Mouse (Mus musculus) lung, postnatal 10 days (tissue): ENCODE data around the gene Gale.

ENCODE experiments used
- DNase-seq: peaks from one replicate; pipeline ENCODE4 v3.0.0; 2021

Gene Gale

GRCm38 (mm10) chr4:135945706-135946105, 17.8 kb upstream of the Gale start:
- no peak for DNase-seq

DNA sequence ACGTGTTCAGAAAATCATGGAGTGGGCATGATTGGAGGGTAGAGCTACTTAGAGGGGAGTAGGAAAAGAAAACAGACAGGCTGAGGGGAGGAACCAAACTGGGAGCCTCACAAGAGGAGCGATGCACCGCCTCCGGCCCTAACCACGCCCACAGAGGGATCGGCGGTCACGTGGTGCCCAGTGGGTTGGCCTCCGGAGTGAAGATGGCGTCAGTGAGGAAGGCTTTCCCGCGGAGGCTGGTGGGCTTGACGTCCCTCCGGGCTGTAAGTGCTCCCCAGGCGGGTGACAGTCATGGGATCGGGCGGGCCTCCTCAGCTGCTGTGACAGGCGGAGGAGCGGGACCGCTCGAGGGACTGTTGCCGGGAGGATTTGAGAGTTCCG, 17.3 kb upstream of the Gale start, which contains the start of gene Hmgcl:
TSS of gene Hmgcl (plus strand) at position 171 of the 381 bp plus-strand sequence.
- DNase-seq: peak; percentile 99

DNA sequence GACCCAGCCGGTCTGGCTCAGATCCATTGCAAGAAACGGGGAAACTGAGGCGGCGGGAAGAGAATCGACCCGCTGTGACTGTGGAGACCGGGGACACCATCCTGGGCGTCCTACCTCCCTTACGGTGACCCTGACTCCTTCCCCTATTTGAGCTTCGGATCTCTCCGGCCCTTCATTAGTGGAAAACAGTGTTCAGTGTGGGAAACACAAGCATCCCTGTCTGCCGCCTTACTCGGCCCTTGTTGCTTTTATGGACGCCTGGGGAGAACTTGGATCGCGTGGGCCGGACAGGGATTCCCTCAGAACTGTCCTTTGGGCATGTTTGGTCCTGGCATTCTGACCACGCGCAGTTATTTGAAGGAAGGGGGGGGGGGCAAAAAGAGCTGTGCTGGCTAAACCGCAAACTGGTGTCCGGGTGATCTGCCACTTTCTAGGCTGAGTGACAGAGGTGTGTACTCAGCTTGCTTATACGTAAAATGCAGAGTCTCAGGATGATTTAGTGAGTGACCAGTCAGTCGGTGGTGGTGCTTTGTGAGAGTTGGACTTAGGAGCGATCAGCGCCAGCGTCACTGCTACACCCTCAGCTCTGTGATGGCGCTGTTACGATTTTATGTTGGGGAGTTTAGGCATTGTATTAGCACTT, 16.7 kb upstream of the Gale start:
- DNase-seq: no peak

DNA sequence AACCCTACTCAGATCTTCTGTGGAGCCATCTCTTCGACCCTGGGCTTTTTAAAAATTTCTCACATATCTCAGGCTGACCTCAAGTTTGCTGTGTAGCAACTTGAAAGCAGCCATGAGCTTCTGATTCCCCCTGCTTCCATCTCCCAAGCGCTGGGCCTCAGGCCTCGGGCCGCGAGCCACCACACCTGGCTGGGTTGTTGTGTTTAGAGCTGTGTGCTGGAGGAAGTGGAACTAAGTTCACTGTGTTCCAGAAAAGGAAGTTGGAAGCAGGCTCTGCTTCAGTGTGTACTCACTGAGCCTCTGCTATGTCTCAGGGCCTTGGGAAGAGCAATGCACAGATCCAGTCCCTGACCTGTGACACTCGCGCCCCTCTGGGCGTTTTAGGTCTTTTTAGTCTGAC, 15.4 kb upstream of the Gale start:
- no peak for DNase-seq

DNA sequence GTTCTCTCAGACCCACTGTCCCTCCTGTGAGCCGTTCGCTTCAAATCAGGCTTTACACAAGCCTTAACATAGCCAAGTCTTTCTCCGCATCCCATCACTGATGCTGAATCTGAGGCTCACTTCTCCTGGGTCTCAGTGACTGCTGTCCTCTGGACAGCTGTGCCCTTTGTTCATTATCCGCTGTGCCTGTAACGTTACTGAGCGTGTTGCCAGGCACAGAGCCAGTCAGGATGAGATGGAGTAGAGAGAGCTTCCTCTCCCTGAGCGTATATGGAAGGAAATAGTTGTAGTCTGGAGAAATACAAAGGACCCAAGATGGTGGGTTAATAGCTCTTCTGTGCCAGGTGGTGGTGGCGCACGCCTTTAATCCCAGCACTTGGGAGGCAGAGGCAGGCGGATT, 14.1 kb upstream of the Gale start:
- DNase-seq: peak; percentile 60

GRCm38 (mm10) chr4:135949911-135950310, 13.6 kb upstream of the Gale start:
- DNase-seq: no peak

- no peak for DNase-seq
Measured at GRCm38 (mm10) chr4:135950365-135950764, 13.2 kb upstream of the Gale start.

DNA sequence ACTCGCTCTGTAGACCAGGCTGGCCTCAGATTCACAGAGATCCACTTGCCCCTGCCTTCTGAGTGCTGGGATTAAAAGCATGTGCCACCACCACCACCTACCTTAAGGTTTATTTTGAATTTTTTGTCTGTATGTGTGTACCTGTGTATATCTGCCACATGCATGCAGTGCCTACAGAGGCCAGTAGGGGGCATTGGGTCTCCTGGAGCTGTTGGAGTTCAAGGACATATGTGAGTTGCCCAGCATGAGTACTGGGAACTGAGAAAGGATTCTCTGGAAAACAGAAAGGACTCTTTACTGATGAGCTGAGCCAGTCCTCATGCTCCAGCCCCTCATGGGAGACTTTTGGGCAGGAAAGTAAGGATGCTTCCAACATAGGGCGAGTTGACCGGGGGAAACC, 12.0 kb upstream of the Gale start:
- DNase-seq: no peak

DNA sequence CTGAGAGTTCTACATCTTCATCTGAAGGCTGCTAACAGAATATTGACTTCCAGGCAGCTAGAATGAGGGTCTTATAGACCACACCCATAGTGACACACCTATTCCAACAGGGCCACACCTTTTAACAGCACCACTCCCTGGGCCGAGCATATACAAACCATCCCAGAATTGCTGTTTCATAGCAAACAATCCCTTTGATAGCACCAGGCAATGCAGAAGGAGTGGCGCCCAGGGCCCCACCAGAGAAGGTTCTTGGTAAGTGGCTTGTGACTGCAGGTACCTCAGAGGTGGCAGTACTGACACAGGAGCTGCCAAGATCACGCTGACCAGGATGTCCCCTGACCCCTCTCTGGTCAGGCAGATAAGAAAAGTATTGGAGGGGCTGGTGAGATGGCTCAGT, 10.3 kb upstream of the Gale start:
- no peak for DNase-seq

DNA sequence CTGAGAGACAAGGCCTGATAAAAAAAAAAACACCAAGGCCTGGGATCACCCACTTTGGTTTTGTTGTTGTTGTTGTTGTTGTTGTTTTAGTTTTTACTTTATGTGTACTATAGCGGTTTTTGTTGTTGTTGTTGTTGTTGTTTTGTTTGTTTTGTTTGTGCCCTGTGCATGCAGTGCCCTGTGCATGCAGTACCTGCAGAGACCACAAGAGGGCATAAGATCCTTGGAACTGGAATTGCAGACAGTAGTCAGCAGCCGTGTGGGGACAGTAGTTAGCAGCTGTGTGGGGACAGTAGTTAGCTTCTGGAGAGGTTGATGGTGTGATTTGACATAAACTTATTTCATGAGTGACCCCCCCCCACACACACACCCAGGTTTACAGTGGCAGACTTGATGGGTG, 9.3 kb upstream of the Gale start:
- DNase-seq: peak; percentile 85

GRCm38 (mm10) chr4:135955886-135956285, 7.6 kb upstream of the Gale start:
- no peak for DNase-seq

GRCm38 (mm10) chr4:135958354-135958753, 5.2 kb upstream of the Gale start:
- DNase-seq: no peak

DNA sequence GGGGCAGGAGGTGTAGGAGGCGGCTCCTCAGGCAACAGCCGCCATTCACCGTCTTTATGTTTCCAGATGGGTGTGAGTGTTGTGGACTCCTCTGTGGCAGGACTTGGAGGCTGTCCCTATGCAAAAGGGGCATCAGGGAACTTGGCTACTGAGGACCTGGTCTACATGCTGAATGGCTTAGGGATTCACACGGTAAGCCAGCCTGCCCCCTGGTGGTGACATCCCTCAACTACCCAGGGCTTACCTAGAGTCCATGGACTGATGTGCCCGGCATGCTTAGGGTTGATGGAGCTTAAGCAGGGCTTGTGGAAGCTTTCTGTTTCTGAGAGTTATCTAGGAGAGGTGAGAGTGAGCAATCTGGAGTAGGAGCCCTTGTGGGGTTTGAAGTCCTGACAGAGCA, 2.8 kb upstream of the Gale start:
- peak; percentile 88 for DNase-seq

- DNase-seq: no peak
Measured at GRCm38 (mm10) chr4:135961709-135962108, 1.8 kb upstream of the Gale start.

DNA sequence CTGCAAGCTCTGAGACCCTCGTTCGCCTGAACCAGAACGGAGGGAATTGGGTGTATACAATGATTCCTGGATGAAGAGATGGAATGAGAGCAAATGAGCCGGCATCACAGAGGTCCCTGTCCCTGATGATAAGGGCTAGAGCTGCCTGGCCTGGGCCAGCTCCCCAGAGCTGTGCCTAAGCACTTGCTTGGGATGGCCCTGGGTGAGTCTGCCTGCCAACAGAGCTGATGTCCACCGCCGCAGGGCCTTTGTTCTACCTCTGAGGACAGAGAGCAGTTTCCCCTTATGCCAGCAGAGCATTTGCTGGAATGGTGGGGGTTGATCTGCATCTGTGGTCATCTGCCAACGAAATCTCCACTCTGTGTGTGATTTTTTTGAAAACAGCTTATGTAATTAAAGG, 1.3 kb upstream of the Gale start:
- DNase-seq: no peak

DNA sequence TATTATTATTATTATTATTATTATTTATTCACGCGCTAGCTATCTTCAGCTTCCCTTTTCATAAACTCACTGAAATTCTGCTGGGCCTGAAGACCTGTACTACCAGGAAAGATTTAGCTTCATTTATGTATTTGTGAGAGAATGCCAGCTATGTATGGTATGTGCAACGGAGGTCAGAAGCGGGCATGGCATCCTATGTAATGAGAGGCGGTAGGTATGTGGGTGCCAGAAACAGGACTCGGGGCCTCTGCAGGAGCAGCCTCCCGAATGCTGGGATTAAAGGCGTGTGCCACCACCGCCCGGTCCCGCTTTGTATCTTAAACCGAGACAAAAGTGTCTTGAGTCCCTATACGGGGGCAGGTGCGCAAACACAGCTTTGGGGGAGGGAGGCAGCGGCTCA, 581 bp upstream of the Gale start:
- DNase-seq: no peak

- peak; percentile 82 for DNase-seq
Measured at GRCm38 (mm10) chr4:135964426-135964825, 899 bp downstream of the Gale start.

GRCm38 (mm10) chr4:135965113-135965512, 1.6 kb downstream of the Gale start:
- DNase-seq: no peak

DNA sequence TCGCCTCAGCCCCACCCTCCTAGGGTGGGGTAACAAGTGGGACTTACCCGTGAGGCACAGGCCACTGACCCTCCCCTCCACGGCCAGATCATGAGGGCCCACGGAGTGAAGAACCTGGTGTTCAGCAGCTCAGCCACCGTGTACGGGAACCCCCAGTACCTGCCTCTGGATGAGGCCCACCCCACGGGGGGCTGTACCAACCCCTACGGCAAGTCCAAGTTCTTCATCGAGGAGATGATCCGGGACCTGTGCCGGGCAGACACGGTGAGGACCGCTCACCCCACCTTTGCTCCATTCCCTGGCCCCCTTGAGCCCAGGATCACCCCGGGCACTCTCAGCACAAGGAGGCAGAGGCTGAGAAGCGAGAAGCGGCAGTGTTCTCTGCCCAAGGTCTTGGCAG, 2.8 kb downstream of the Gale start:
- no peak for DNase-seq

- DNase-seq: no peak
Measured at GRCm38 (mm10) chr4:135967086-135967760, 3.7 kb downstream of the Gale start.

- DNase-seq: no peak
Measured at GRCm38 (mm10) chr4:135968271-135968869, 4.8 kb downstream of the Gale start.

DNA sequence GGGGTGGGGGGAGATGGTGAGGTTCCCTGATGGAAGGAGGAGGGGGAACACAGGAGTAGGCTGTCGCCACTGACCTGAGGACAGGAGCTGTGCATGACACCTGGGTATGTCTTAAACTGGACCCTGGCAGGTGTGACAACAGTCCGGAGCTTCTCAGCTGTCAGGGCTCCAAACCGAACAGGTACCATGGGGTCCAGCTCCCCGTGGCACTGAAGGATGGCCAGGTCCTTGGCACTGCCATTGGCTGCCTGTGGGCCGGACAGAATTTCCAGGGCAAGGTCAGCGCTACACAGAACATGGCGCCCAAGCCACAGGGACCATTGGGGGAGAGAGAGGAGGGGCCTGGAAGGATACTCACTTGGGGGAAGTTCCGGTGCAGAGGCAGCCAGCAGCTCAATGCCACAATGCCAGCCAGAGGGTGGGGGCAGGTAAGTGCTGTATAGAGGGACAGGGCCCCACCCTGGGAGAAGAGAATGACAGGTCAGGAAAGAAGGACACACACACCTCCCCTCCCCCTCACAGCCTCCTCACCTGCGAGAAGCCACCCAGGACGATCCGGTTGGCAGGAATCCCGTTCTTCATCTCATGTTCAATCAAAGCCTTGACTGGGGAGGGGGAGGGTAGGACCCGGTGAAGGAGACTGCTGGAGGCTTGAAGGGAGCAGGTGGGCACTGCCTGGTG, 5.7 kb downstream of the Gale start:
- no peak for DNase-seq

DNA sequence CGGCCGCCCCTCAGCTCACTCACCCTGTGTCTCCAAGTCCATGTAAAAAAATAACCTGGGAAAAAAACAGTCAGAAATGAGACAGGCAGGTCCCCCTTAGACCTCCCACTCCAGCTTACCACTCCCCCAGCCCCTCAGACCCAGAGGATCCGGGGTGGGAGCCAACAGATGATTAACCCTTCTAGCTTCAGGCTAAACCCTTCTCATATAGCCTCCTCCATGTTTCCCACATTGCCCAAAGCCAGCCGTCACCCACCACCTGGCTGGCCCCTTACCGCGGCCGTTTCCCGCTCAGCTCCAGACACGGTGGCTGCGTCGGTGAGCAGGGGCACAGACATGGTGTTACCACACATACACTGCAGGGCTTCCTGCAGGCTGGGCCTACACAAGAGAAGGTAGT, 7.1 kb downstream of the Gale start:
- no peak for DNase-seq
